In the genomic region with DNA sequence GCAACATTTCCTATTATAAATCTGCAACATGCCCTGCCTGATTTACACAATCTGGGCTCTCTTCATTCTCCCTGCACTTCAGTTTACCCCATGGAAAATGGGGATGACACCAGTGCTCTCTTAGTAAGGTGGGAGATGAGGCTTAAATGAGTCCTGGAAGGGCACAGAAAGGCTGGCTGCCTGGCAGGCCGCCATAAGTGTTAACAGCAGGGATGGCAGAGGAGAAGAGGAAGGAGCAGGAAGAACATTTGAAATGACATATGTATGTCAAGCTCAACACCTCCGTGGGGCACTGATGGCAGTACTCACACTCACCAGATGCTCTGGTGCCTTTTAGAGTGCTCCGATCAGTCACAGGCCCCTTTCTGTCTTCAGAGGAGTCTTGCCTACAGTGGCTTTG, we compare ENCODE assay signal across 21 mouse cellular contexts.
DNase-seq lines count a peak whose midpoint lies in the region; ATAC-seq lines count a peak whose summit lies in the region.
"Had no signal": no experiment of that assay in that cellular context is flagged by ENCODE, and none has a peak within 500 bp of the region (broad histone marks: within the 10 kb centered on the region; RNA-seq: fewer than 3 reads in every experiment).

No protein-coding gene starts in this region.

- H3K36me3 ChIP-seq in heart, embryonic 10.5 days, result no peaks in the 10 kb centered on the region
- H3K36me3 ChIP-seq in midbrain, embryonic 14.5 days (ENCODE audit: control insufficient read depth, insufficient read depth, low read length), result no peaks in the 10 kb centered on the region
- H3K36me3 ChIP-seq in midbrain, embryonic 16.5 days (ENCODE audit: control insufficient read depth, insufficient read depth, low read length), result no peaks in the 10 kb centered on the region
- H3K36me3 ChIP-seq: forebrain, embryonic 12.5 days; heart, embryonic 12.5 days; midbrain, embryonic 13.5 days; neural tube, embryonic 15.5 days had no signal

- no peaks in the 10 kb centered on the region for H3K9me3 ChIP-seq in heart, embryonic 10.5 days
- no peaks in the 10 kb centered on the region for H3K9me3 ChIP-seq in midbrain, embryonic 14.5 days (ENCODE audit: control insufficient read depth, low read length)
- no peaks in the 10 kb centered on the region for H3K9me3 ChIP-seq in midbrain, embryonic 16.5 days (replicated peaks; ENCODE audit: control insufficient read depth, low read length, poor library complexity, severe bottlenecking)
- H3K9me3 ChIP-seq: forebrain, embryonic 12.5 days; heart, embryonic 12.5 days; midbrain, embryonic 13.5 days; neural tube, embryonic 15.5 days had no signal

- no peak overlapping the region for H3K4me2 ChIP-seq in midbrain, embryonic 14.5 days (ENCODE audit: low read length)
- no peak overlapping the region for H3K4me2 ChIP-seq in midbrain, embryonic 16.5 days (ENCODE audit: low read length)
- H3K4me2 ChIP-seq: forebrain, embryonic 12.5 days; heart, embryonic 12.5 days; midbrain, embryonic 13.5 days; neural tube, embryonic 15.5 days had no signal

- no peak overlapping the region for H3K9ac ChIP-seq in midbrain, embryonic 14.5 days (replicated peaks; ENCODE audit: low read length)
- no peak overlapping the region for H3K9ac ChIP-seq in midbrain, embryonic 16.5 days (ENCODE audit: low read depth, low read length)
- H3K9ac ChIP-seq: forebrain, embryonic 12.5 days; heart, embryonic 12.5 days; midbrain, embryonic 13.5 days; neural tube, embryonic 15.5 days had no signal

- WGBS in heart, embryonic 10.5 days, result 65% methylated on average over 3 of the region's 3 CpGs
- WGBS in midbrain, embryonic 14.5 days, result 57% methylated on average over 3 of the region's 3 CpGs
- WGBS in midbrain, embryonic 16.5 days, result 70% methylated on average over 3 of the region's 3 CpGs

- peak; percentile 61 to 76 for DNase-seq in cerebellum, postnatal 10 days
- DNase-seq in cerebellum, adult 8-10 months, result no peak
- peak; percentile 51 for DNase-seq in heart, embryonic 10.5 days (ENCODE audit: low spot score)
- no peak for DNase-seq in heart, adult 9 months (ENCODE audit: low spot score in 2 of 2)
- peak; percentile 18 for DNase-seq in midbrain, embryonic 14.5 days
- DNase-seq: adrenal gland, adult 8-10 months; gastrocnemius, postnatal 36 days; heart, postnatal 14 days; kidney, adult 2 months; kidney, postnatal 10 days; liver; right cerebral cortex, postnatal 25 days; thymus, adult 2 months had no signal

- H3K27me3 ChIP-seq in heart, embryonic 10.5 days (ENCODE audit: insufficient read depth, poor library complexity, severe bottlenecking), result no peaks in the 10 kb centered on the region
- no peaks in the 10 kb centered on the region for H3K27me3 ChIP-seq in midbrain, embryonic 14.5 days (ENCODE audit: control insufficient read depth, insufficient read depth, low read length)
- no peaks in the 10 kb centered on the region for H3K27me3 ChIP-seq in midbrain, embryonic 16.5 days (ENCODE audit: control insufficient read depth, insufficient read depth, low read depth, low read length)
- H3K27me3 ChIP-seq: forebrain, embryonic 12.5 days; heart, embryonic 12.5 days; midbrain, embryonic 13.5 days; neural tube, embryonic 15.5 days had no signal

- ATAC-seq in midbrain, embryonic 14.5 days (ENCODE audit: low FRiP score, low TSS enrichment), result 0 out of 2 replicates have a peak, but pooled peaks have one; percentile 4
- ATAC-seq in midbrain, embryonic 16.5 days, result no peak; the same call in 1 of the 2 replicates
- ATAC-seq in megakaryocyte-erythroid progenitor cell, adult 5-6 weeks (replicated peaks; ENCODE audit: low FRiP score, low TSS enrichment, poor library complexity, severe bottlenecking), result no peak
- ATAC-seq: inflammation-experienced regulatory T-cells, adult 6 months; lung, postnatal 0 days; midbrain, embryonic 13.5 days had no signal

- no peak overlapping the region for H3K4me3 ChIP-seq in heart, embryonic 10.5 days
- H3K4me3 ChIP-seq in midbrain, embryonic 14.5 days (replicated peaks; ENCODE audit: low read depth, low read length), result no peak overlapping the region
- H3K4me3 ChIP-seq in midbrain, embryonic 16.5 days (ENCODE audit: low read depth, low read length), result no peak overlapping the region
- H3K4me3 ChIP-seq: forebrain, embryonic 12.5 days; heart, embryonic 12.5 days; midbrain, embryonic 13.5 days; neural tube, embryonic 15.5 days had no signal

- no peak overlapping the region for H3K27ac ChIP-seq in heart, embryonic 10.5 days
- no peak overlapping the region for H3K27ac ChIP-seq in midbrain, embryonic 14.5 days (replicated peaks; ENCODE audit: low read depth, low read length)
- no peak overlapping the region for H3K27ac ChIP-seq in midbrain, embryonic 16.5 days (ENCODE audit: low read length)
- H3K27ac ChIP-seq: forebrain, embryonic 12.5 days; midbrain, embryonic 13.5 days; neural tube, embryonic 15.5 days had no signal

- peaks cover 21% of the 10 kb centered on the region for H3K4me1 ChIP-seq in heart, embryonic 10.5 days
- H3K4me1 ChIP-seq in midbrain, embryonic 14.5 days (ENCODE audit: control insufficient read depth, insufficient read depth, low read length), result no peaks in the 10 kb centered on the region
- H3K4me1 ChIP-seq in midbrain, embryonic 16.5 days (ENCODE audit: control insufficient read depth, insufficient read depth, low read length), result no peaks in the 10 kb centered on the region
- H3K4me1 ChIP-seq: midbrain, embryonic 13.5 days had no signal

Comparison
In these comparisons a context has a peak if more than half of its experiments do, and no peak if none do; other contexts are left out.
1. DNase-seq: peak in cerebellum, postnatal 10 days (2 of 2), heart, embryonic 10.5 days (single experiment) and midbrain, embryonic 14.5 days (single experiment); none in cerebellum, adult 8-10 months (single experiment) and heart, adult 9 months (0 of 2).